Mouse (Mus musculus) heart, embryonic 16.5 days (tissue): ENCODE measurements at regions not wholly inside any gene's neighbourhood (a gene's known extent, or its start where the extent isn't known, plus 50 kb on each side); places are given as distances from the start of the nearest gene placed in this dataset.

ENCODE experiments used
- ATAC-seq: fragments of 200-750 bp; cut with Nextera tagmentation; replicated peaks from 2 replicates; pipeline ENCODE4 v1.8.0; 2017; ENCODE audit warnings: moderate number of reproducible peaks; ENCODE audit not compliant: insufficient read depth, low FRiP score; ENCODE audit errors: extremely low read depth
- H3K27ac ChIP-seq: fragments of 300-500 bp; sonication (generic); 2 replicates; pipeline ENCODE4 v1.5.1; 2014; ENCODE audit warnings: mild to moderate bottlenecking, low read length, control low read depth, moderate library complexity
- H3K27me3 ChIP-seq: fragments of 300-500 bp; sonication (generic); 2 replicates; pipeline ENCODE4 v1.6.1; 2014; ENCODE audit warnings: low read length, mixed read lengths; ENCODE audit not compliant: control insufficient read depth, insufficient read depth
- H3K36me3 ChIP-seq: fragments of 300-500 bp; sonication (generic); 2 replicates; pipeline ENCODE4 v1.6.1; 2014; ENCODE audit not compliant: control insufficient read depth, insufficient read depth
- H3K4me1 ChIP-seq: fragments of 300-500 bp; sonication (generic); 2 replicates; pipeline ENCODE4 v1.6.1; 2014; ENCODE audit warnings: low read length, mixed read lengths; ENCODE audit not compliant: control insufficient read depth, insufficient read depth
- H3K4me2 ChIP-seq: fragments of 300-500 bp; sonication (generic); 2 replicates; pipeline ENCODE4 v1.6.1; 2014; ENCODE audit warnings: low read depth, mild to moderate bottlenecking, control low read depth, low read length
- H3K4me3 ChIP-seq: fragments of 300-500 bp; sonication (generic); 2 replicates; pipeline ENCODE4 v1.5.1; 2014; ENCODE audit warnings: mild to moderate bottlenecking, control low read depth, low read length
- H3K9ac ChIP-seq: fragments of 300-500 bp; sonication (generic); 2 replicates; pipeline ENCODE4 v1.6.1; 2014; ENCODE audit warnings: low read length, control low read depth
- H3K9me3 ChIP-seq: fragments of 300-500 bp; sonication (generic); replicated peaks from 2 replicates; pipeline ENCODE4 v1.6.1; 2016; ENCODE audit warnings: low read length; ENCODE audit not compliant: control insufficient read depth
- WGBS: fragments of 180-500 bp; shearing (Covaris S2); extraction: QIAGEN DNeasy Blood & Tissue Kit; methylation state at CpG from one replicate; pipeline ENCODE4 v1.1.7; 2014; 5-methylcytosine and 5-hydroxymethylcytosine counted together

DNA sequence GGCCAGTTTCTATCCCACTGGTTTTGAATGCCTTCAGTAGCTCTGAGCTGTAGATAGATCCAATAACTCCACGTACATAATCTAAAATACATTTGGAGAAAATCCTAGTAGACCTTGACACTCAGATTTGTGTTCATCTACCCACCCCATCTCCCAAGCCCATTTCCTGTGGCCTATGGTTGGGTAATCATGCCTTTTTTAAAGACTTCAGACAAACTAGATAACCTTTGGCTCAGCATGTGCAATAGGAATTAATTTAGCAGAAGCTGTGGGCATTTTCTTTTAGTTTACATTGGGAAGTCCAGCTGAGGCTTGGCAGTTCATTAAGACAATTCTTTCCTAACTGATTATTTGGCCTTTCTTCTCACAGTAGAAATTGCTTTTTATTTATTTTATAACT lies 203.3 kb upstream of the Gypa start:
- H3K4me1 ChIP-seq, result no peaks in the 10 kb centered on the region
- no peak overlapping the region for H3K4me3 ChIP-seq
- H3K27ac ChIP-seq, result no peak overlapping the region
- H3K36me3 ChIP-seq, result no peaks in the 10 kb centered on the region
- H3K9ac ChIP-seq, result no peak overlapping the region
- no peaks in the 10 kb centered on the region for H3K27me3 ChIP-seq
- H3K4me2 ChIP-seq, result no peak overlapping the region
- no peaks in the 10 kb centered on the region for H3K9me3 ChIP-seq
- WGBS, result 75% methylated on average over 1 of the region's 1 CpGs
- ATAC-seq, result no peak

DNA sequence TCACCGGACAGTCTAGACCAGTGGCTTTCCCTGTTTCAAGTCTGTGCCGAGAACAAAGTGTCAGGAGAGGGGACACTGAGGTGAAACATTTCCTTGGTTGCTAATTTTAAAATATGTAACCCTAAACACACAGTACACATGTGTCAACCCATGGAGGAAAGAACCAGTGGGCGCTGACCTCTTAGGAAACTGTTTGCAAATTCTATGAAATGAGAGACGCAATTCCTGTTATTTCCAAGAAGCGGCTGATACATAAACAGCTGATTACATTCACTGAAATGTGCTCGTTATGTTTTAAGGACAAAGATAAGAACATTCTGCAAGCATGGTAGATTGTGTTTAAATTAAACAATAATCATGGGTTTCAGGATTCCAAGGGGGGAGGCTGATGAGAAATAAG lies 204.3 kb upstream of the Gypa start:
- no peaks in the 10 kb centered on the region for H3K36me3 ChIP-seq
- no peak for ATAC-seq
- no peaks in the 10 kb centered on the region for H3K9me3 ChIP-seq
- WGBS, result 77% methylated on average over 6 of the region's 6 CpGs
- H3K27me3 ChIP-seq, result no peaks in the 10 kb centered on the region
- no peak overlapping the region for H3K27ac ChIP-seq
- H3K4me3 ChIP-seq, result no peak overlapping the region
- H3K9ac ChIP-seq, result no peak overlapping the region
- no peak overlapping the region for H3K4me2 ChIP-seq
- H3K4me1 ChIP-seq, result no peaks in the 10 kb centered on the region

DNA sequence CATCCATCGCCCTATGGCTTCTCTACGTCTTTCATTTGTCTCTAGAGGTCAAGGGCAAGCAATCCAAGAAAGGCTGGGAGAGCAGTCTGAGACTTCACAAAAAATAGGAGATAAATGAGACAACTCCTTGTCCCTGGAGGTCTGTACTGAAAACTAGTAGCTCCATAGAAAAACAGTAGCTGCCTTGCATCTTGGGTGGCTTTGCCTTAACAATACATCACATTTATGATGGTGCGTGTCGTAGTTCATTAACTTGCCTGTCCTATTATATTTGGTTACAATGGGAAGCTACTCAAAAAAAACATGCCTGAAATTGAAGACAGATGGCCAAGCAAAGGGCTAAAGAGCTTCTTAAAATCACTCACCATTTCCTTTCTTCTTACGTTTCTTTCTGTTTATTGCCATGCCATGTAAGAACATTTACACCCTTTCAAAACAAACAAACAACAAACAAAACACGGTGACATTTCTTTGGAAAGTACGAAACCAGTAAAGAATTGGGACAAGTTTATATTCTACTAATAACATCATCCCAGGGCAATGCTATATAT lies 211.2 kb upstream of the Hhip start:
- no peak overlapping the region for H3K4me3 ChIP-seq
- no peak overlapping the region for H3K4me2 ChIP-seq
- ATAC-seq, result no peak
- WGBS, result 85% methylated on average over 7 of the region's 7 CpGs
- no peaks in the 10 kb centered on the region for H3K9me3 ChIP-seq
- H3K4me1 ChIP-seq, result 0 out of 2 replicates have a peak, but pooled peaks cover 2% of the 10 kb centered on the region
- H3K9ac ChIP-seq, result no peak overlapping the region
- H3K27me3 ChIP-seq, result no peaks in the 10 kb centered on the region
- H3K27ac ChIP-seq, result no peak overlapping the region
- no peaks in the 10 kb centered on the region for H3K36me3 ChIP-seq

DNA sequence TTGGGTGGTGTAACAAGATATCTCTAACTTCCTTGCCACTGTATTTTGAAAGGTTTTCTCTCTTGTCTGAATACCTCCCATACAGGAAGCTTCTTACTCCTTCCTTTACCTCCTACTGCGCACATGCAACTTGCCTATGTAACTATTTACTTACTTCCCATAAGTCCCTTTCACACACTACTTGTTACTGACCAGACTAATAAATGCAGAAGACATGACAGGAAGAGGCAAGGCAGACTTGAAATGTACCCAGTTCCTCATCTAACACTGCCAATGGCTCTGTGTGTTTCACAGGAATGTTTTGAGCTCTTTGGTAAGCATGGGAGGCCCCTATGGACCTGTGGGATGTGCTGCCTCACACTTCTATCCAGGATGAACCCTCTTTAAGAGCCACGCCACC lies 207.1 kb upstream of the Hhip start:
- no peaks in the 10 kb centered on the region for H3K36me3 ChIP-seq
- no peak overlapping the region for H3K4me2 ChIP-seq
- no peaks in the 10 kb centered on the region for H3K9me3 ChIP-seq
- no peak overlapping the region for H3K4me3 ChIP-seq
- H3K27ac ChIP-seq, result no peak overlapping the region
- no peaks in the 10 kb centered on the region for H3K27me3 ChIP-seq
- WGBS, result 75% methylated on average over 2 of the region's 2 CpGs
- H3K9ac ChIP-seq, result no peak overlapping the region
- no peak for ATAC-seq
- no peaks in the 10 kb centered on the region for H3K4me1 ChIP-seq

DNA sequence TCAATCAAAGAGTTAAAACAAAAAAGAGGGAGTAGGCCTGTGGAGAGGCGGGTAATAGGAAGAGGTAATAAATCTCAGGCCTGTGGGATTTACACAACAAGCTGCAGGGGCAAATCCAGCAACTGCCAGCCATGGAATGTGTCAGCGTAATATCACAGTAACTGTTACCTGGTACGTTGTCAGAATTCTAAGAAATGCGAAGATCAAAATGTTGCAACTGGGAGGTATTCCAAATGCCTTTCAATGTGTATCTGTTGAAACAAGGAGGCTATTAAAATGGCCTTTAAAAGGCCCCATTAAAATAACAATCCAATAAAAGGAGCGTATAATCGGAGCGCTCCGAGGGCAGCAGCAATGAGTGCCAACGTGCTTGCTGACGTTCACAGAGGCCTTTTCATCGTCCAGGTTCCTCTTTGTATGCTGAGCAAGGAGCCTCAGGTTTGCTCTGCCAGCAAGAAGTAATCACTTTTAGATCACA lies 205.7 kb upstream of the Hhip start:
- no peak for ATAC-seq
- Histone ChIP-seq H3K27ac (no peak overlapping the region), H3K9ac (no peak overlapping the region), H3K27me3 (no peaks in the 10 kb centered on the region), H3K36me3 (no peaks in the 10 kb centered on the region), H3K9me3 (no peaks in the 10 kb centered on the region), H3K4me1 (no peaks in the 10 kb centered on the region), H3K4me3 (no peak overlapping the region), H3K4me2 (no peak overlapping the region)
- WGBS, result 68% methylated on average over 11 of the region's 11 CpGs

DNA sequence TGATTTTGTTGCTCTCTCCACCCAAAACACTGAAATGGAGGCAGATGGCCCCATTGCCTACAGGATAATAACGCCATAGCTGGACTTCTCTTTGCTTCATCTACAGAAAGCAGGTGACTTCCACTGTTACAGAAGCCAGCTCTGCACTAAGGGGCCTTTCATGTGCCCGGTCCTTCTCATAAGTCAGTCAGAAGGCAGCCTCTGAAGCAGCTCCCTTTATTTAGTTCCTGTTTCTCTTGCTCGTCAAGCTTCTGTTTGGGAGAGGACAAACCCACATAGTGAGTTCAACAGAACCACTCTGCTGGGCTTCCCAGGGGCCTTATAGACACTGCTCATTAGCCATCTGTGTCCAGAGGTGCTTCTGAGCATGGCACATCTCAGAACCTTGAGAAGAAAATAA lies 205.1 kb upstream of the Hhip start:
- no peak for ATAC-seq
- Histone ChIP-seq H3K4me2 (no peak overlapping the region), H3K36me3 (no peaks in the 10 kb centered on the region), H3K9ac (no peak overlapping the region), H3K9me3 (no peaks in the 10 kb centered on the region), H3K27ac (no peak overlapping the region), H3K27me3 (no peaks in the 10 kb centered on the region), H3K4me1 (no peaks in the 10 kb centered on the region), H3K4me3 (no peak overlapping the region)
- 73% methylated on average over 3 of the region's 3 CpGs for WGBS

DNA sequence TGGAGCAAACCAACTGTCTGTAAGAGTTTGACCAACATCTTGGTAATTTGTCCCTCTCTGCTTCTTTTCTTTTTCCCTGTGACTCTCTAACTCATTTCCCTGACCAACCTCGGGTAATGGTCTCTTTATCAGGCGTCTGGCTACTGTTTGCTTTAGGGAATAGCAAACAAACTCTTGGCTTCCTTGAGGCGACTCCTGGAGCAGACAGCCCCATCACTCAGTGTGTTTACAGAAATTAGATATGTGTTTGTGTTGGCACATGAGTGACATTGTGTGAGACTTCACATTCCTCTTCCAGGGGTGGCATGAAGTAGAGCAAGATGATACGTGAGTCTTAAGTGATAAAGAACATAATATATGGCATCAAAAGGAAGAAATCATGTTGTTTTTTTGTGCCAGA lies 195.7 kb upstream of the Hhip start:
- Histone ChIP-seq H3K9ac (no peak overlapping the region), H3K9me3 (no peaks in the 10 kb centered on the region), H3K4me3 (no peak overlapping the region), H3K36me3 (no peaks in the 10 kb centered on the region), H3K27me3 (no peaks in the 10 kb centered on the region), H3K4me2 (no peak overlapping the region), H3K27ac (no peak overlapping the region), H3K4me1 (no peaks in the 10 kb centered on the region)
- no peak for ATAC-seq
- WGBS, result 21% methylated on average over 4 of the region's 4 CpGs

DNA sequence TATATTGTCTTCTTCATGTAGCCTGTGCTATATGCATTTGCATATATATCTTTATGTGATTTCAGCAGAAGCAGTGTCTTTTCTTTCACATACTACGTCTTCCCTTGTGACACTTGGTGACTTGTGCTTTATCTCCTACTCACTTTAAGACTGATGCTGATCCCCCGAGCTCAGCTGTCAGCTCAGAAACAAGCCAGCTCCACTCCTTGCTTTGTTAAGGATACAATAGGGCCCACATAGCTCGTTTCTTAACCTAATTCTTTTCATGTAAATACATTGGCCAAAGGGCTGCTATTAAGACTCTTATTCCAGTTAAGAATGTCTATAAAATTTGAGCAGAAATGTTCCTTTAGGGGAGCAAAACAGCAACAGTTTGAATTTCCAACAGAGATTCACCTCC lies 193.8 kb upstream of the Hhip start:
- no peak overlapping the region for H3K27ac ChIP-seq
- H3K4me2 ChIP-seq, result no peak overlapping the region
- no peaks in the 10 kb centered on the region for H3K9me3 ChIP-seq
- WGBS, result 33% methylated on average over 3 of the region's 3 CpGs
- H3K27me3 ChIP-seq, result no peaks in the 10 kb centered on the region
- H3K36me3 ChIP-seq, result no peaks in the 10 kb centered on the region
- ATAC-seq, result no peak
- H3K4me3 ChIP-seq, result no peak overlapping the region
- no peaks in the 10 kb centered on the region for H3K4me1 ChIP-seq
- H3K9ac ChIP-seq, result no peak overlapping the region

DNA sequence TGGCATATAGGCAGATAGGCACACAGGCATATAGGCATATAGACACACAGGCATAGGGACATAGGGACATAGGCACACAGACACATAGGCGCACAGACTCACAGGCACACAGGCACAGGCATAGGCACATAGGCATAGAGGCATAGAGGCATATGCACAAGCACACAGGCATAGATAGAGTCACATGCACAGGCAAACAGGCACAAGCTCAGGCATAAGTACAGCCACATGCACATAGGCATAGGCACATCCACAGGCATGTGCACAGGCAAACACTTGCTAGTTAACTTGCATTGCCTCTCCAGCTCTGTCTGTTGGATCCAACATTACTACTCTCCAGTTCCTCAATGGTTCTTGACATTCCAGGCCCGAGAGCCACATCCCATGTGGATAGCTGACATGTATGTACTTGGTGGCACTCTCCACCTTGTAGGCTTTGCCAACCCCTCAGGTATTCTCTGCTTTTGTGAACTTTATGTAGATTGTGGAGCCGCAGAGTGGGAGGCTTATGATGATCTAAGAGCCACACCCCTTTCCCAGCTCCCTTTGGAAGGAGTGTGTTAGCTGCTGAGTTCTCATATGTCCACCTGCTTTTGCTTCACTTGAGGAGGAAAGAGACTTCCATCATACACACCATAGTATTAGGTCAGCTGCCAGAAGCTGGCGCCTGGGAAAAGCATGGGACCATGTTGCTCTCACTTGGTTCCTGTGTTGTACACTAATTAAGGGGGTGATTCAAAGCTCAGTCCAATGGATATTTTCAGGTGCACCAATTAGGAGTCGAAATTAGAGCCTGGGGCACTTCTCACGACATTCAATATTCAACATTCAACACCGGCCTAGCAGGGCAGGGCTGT lies 192.7 kb upstream of the Hhip start:
- no peak overlapping the region for H3K27ac ChIP-seq
- no peaks in the 10 kb centered on the region for H3K9me3 ChIP-seq
- H3K4me1 ChIP-seq, result no peaks in the 10 kb centered on the region
- H3K4me3 ChIP-seq, result no peak overlapping the region
- no peaks in the 10 kb centered on the region for H3K36me3 ChIP-seq
- ATAC-seq, result no peak
- no peak overlapping the region for H3K9ac ChIP-seq
- no peaks in the 10 kb centered on the region for H3K27me3 ChIP-seq
- H3K4me2 ChIP-seq, result no peak overlapping the region
- 83% methylated on average over 7 of the region's 7 CpGs for WGBS
